In genomic region chr9:82975342-82976215, GRCm38 (mm10) we compare ENCODE assay signal across 8 mouse cellular contexts. TPM values are rescaled to one million over a fixed set of nuclear protein-coding genes. Genes with fewer than 3 reads are reported as not detected.
DNase-seq lines count a peak whose midpoint lies in the region; ATAC-seq and TF ChIP-seq lines count a peak whose summit lies in the region.

Gene Phip, minus strand, starts transcription at chr9:82975516.

- peak within 1 kb of the TSS; percentile 56 for H3K4me2 ChIP-seq in embryonic facial prominence, embryonic 15.5 days (replicated peaks)
- H3K4me2 ChIP-seq in kidney, embryonic 14.5 days (replicated peaks; ENCODE audit: low read depth, low read length) = peak within 1 kb of the TSS; percentile 47

- H3K4me3 ChIP-seq in bone marrow, adult 2 months (replicated peaks; ENCODE audit: control insufficient read depth, low read depth, low read length) = peak within 1 kb of the TSS; percentile 100
- peak within 1 kb of the TSS; percentile 88 for H3K4me3 ChIP-seq in embryonic facial prominence, embryonic 15.5 days (replicated peaks)
- H3K4me3 ChIP-seq in kidney, embryonic 14.5 days (ENCODE audit: low read length) = peak within 1 kb of the TSS; percentile 88

- no peaks in the 10 kb centered on the region for H3K27me3 ChIP-seq in embryonic facial prominence, embryonic 15.5 days
- H3K27me3 ChIP-seq in kidney, embryonic 14.5 days (ENCODE audit: control insufficient read depth, insufficient read depth, low read length) = no peaks in the 10 kb centered on the region

- TF ChIP-seq CTCF in bone marrow, adult 2 months (IDR thresholded peaks at IDR 0.05; ENCODE audit: control insufficient read depth, insufficient read depth, low read length) = no peak

- peak; percentile 95 for TF ChIP-seq POLR2A in bone marrow, adult 2 months (IDR thresholded peaks at IDR 0.05; ENCODE audit: borderline replicate concordance, control insufficient read depth, low read depth, low read length)

- peak within 1 kb of the TSS; percentile 89 for H3K9ac ChIP-seq in embryonic facial prominence, embryonic 15.5 days
- peak within 1 kb of the TSS; percentile 99 for H3K9ac ChIP-seq in kidney, embryonic 14.5 days (ENCODE audit: low read depth, low read length)

- DNase-seq in 416B (ENCODE audit: low read depth) (peak; percentile 93), liver (peak; percentile 91)
- peak; percentile 90 for DNase-seq in heart, adult 8-10 months (ENCODE audit: low spot score)
- DNase-seq in spleen, postnatal 4 days (ENCODE audit: low spot score in 2 of 2) = peak; percentile 89 to 96

- peak within 1 kb of the TSS; percentile 100 for H3K27ac ChIP-seq in bone marrow, adult 2 months (ENCODE audit: control insufficient read depth, insufficient read depth, low read depth, low read length, poor library complexity)
- H3K27ac ChIP-seq in embryonic facial prominence, embryonic 15.5 days (replicated peaks) = peak within 1 kb of the TSS; percentile 100
- H3K27ac ChIP-seq in kidney, embryonic 14.5 days (ENCODE audit: low read depth, low read length) = peak within 1 kb of the TSS; percentile 100

- WGBS in bone marrow, adult 2 months = under 1% methylated on average over 79 of the region's 79 CpGs
- WGBS in embryonic facial prominence, embryonic 15.5 days = under 1% methylated on average over 78 of the region's 79 CpGs
- under 1% methylated on average over 68 of the region's 79 CpGs for WGBS in kidney, embryonic 14.5 days

- H3K36me3 ChIP-seq in embryonic facial prominence, embryonic 15.5 days = no peaks in the 10 kb centered on the region
- H3K36me3 ChIP-seq in kidney, embryonic 14.5 days (ENCODE audit: control insufficient read depth, insufficient read depth, low read length) = 0 out of 2 replicates have a peak, but pooled peaks cover 4% of the 10 kb centered on the region

- H3K9me3 ChIP-seq in embryonic facial prominence, embryonic 15.5 days (replicated peaks) = no peaks in the 10 kb centered on the region
- H3K9me3 ChIP-seq in kidney, embryonic 14.5 days (ENCODE audit: control insufficient read depth, low read length) = no peaks in the 10 kb centered on the region

- peak; percentile 88 for ATAC-seq in embryonic facial prominence, embryonic 15.5 days (ENCODE audit: insufficient number of reproducible peaks, low FRiP score, low TSS enrichment, low read depth)
- ATAC-seq in kidney, embryonic 14.5 days (ENCODE audit: low FRiP score, low TSS enrichment) = peak; percentile 89
- peak; percentile 80 for ATAC-seq in monocyte, adult 5-6 weeks (replicated peaks; ENCODE audit: insufficient number of reproducible peaks, low FRiP score, low TSS enrichment, poor library complexity, severe bottlenecking)

- H3K4me1 ChIP-seq in bone marrow, adult 2 months (ENCODE audit: control insufficient read depth, insufficient read depth, low read length) = no peaks in the 10 kb centered on the region
- peaks cover 15% of the 10 kb centered on the region for H3K4me1 ChIP-seq in embryonic facial prominence, embryonic 15.5 days
- H3K4me1 ChIP-seq in kidney, embryonic 14.5 days (ENCODE audit: control insufficient read depth, insufficient read depth, low read length) = peaks cover 11% of the 10 kb centered on the region

RNA-seq across cellular contexts. Expression of gene Phip, which starts in this region (rescaled TPM):
- polyA plus RNA-seq in bone marrow, adult 2 months (2011; ENCODE audit: insufficient read depth, insufficient read length, low replicate concordance, missing spikeins) = 13.8 and 25.3 TPM in 2 replicates
- polyA plus RNA-seq in embryonic facial prominence, embryonic 15.5 days (2015; fragmentation: Nextera tagmentation; extraction: Ambion mirVana) = 86.7 and 88.8 TPM in 2 replicates
- 10 to 100 TPM; 25.5 to 32.2 (median 30.5) TPM for total RNA-seq in heart, adult 8-10 months (2022)
- polyA plus RNA-seq in kidney, embryonic 14.5 days (2014; fragmentation: Nextera tagmentation; extraction: Ambion mirVana) = 72.1 and 98.5 TPM in 2 replicates
- total RNA-seq in monocyte, adult 5-6 weeks (2017) = 136 to 240 TPM (median 160 TPM) in 3 replicates

Comparison
In these comparisons a context has a peak if more than half of its experiments do, and no peak if none do; other contexts are left out.
1. Peak in every context shown above with its lines: DNase-seq, ATAC-seq, H3K4me3 ChIP-seq and H3K27ac ChIP-seq.